Mouse (Mus musculus) brain, embryonic 14.5 days (tissue): ENCODE results near the gene Fjx1. TPM values are rescaled to one million over a fixed set of nuclear protein-coding genes. Genes with fewer than 3 reads are reported as not detected.

Experiments
- DNase-seq: peaks from one replicate; pipeline ENCODE4 v3.0.0-alpha.2; 2011; ENCODE audit warnings: low read depth
- CTCF ChIP-seq: fragments of 200-500 bp; IDR thresholded peaks from 2 replicates; pipeline ENCODE4 v1.5.1; 2012; ENCODE audit warnings: inconsistent platforms, mild to moderate bottlenecking, moderate library complexity, borderline replicate concordance; ENCODE audit not compliant: insufficient read depth, insufficient read length; ENCODE audit errors: extremely low read depth
- POLR2A ChIP-seq: fragments of 200-500 bp; IDR thresholded peaks from 2 replicates; pipeline ENCODE4 v1.6.1; 2012; ENCODE audit warnings: mild to moderate bottlenecking, inconsistent platforms, borderline replicate concordance; ENCODE audit not compliant: poor library complexity, insufficient read depth, insufficient read length, severe bottlenecking; ENCODE audit errors: extremely low read depth
- polyA plus RNA-seq: library from polyadenylated mRNA; depleted of rRNA; stranded (reverse); fragments of >200 nt; gene quantifications from 2 replicates; pipeline ENCODE4 v1.2.3, GENCODE M21; 2012; rRNA removed

Gene Fjx1
- 59.1 and 67.1 TPM in 2 replicates for polyA plus RNA-seq

DNA sequence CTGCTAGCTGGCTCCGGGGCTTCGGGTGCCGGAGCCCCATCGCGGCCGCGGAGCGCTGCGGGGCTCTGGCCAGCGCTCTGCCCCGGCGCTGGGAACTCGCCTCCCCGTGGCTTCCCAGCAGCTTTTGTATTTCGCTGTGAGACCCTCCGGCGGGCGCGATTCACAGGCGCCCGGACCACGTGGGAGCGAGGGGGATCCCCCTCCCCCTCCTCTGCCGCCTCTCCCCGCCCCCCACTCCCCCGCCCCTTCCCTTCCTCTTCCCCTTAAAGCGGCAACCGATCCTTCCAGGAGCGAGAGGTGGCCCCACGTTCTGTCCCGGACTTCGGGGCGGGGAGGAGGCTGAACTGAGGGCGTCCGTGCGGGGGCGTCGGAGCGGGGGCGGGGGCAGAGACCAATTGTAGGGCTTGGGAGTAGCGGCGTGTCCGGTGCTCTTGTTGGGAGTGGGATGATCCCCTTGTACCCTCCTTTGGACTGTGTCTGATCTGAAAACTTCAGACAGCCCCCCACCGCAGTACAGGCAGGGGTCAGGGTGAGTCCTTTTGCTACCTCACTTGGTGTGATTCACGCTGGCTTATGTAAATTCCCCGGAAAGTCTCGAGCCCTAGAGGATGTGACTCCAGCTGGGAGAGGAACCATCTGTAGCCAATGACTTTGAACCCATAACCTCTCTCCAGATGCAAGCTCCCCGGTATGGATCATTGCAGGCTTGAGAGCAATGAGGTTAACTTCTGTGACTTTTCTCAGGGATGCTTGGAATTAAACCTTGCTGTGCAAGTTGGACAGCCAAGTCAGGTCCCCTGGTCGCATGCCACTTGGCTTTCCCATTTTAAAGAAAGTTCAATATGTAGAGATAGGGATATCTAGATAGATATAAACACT is at the start of gene Fjx1:
Gene Fjx1 (minus strand): TSS at position 829 of the 879 bp plus-strand sequence.
- no peak for TF ChIP-seq CTCF
- TF ChIP-seq POLR2A: peak; percentile 90

DNA sequence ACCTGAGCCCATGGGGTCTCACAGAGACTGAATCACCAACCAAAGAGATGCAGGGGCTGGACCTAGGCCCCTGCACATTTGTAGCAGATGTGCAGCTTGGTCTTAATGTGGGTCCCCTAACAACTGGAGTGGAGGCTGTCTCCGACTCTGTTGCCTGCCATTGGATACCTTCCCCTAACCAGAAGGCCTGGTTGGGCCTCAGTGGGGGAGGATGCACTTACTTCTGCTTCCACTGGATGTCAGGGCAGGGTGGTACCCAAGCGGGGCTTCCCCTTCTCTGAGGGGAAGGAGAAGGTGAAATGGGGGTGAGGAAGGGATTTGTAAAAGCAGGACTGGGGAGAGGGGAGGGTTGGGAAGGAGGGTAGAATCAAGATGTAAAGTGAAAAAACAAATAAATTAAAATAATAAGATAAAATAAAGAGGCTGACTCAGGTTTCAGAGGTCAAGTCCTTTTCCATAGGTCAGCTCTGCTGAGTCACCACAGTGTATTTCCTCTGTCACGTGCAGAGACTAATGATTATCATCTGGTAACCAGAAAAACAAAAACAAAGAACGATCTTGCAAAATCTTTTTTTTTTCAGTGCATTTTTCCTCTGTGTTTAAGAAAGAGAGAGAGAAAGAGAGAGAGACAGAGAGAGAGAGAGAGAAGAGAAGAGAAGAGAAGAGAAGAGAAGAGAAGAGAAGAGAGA is 47.8 kb upstream of the Fjx1 start:
- TF ChIP-seq CTCF: no peak
- TF ChIP-seq POLR2A: no peak
- DNase-seq: no peak

More for the DNA sequence above, at the start of gene Fjx1:
- DNase-seq: peak; percentile 94

DNA sequence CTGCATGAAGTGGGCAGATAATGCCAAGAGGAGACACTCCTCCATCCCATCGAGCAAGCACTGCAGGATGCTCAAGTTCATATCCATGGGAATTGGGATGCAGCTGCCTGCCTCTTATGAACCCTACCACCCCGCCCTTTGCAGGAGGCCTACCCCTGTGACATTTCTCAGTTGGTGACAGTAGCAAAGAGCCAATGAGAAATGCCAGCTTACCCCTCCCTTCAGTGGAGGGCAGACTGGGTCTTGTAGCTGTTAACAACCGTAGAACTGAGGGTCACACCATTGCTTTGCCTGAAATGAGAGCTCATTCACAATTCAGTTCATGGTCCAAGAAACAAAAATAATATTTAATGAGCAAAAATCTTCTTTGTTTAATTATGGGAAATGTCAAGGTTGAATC is 28.4 kb upstream of the Fjx1 start:
- TF ChIP-seq CTCF: no peak
- TF ChIP-seq POLR2A: no peak

DNA sequence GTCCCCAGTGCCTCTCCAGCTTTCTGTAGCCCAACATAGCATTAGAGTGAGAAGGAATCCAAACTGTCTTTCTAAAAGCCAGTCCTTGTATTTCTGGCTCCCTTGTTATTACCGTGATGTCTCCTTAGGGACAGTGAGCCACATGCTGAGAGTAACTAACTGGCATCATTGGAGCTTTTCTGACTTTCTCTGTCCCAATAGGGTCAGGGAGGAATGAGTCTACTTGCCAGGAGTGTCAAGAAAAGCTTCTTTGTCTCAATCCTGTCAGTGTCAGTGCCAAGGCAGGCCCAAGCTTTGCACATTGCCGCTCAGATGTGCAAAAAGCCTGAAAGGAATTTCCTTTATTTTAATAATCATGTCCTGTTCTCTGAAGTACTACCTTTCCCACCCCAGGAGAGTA is 23.8 kb upstream of the Fjx1 start:
- no peak for DNase-seq
- TF ChIP-seq CTCF (no peak), POLR2A (no peak)

More for the DNA sequence above, 28.4 kb upstream of the Fjx1 start:
- DNase-seq: peak; percentile 26

DNA sequence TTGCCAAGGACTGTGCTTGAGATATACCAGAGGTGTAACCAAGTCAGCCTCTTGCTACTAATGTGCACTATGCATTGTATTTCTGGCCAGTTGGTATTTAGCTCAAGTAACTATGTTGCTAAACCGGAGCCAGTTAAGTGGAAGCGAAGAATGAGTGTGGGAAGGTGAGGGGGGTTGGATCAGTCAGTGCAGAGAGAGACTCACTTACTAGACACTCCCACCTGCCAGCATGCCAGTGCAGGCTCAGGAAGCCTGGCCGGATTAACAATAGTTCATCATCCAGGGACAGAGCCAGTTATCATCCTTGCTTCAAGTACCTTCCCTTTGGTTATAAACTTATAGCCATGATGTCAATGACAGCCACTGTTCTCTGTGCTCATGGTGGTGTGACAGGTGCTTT is 16.3 kb upstream of the Fjx1 start:
- DNase-seq: no peak
- no peak for TF ChIP-seq CTCF
- no peak for TF ChIP-seq POLR2A

DNA sequence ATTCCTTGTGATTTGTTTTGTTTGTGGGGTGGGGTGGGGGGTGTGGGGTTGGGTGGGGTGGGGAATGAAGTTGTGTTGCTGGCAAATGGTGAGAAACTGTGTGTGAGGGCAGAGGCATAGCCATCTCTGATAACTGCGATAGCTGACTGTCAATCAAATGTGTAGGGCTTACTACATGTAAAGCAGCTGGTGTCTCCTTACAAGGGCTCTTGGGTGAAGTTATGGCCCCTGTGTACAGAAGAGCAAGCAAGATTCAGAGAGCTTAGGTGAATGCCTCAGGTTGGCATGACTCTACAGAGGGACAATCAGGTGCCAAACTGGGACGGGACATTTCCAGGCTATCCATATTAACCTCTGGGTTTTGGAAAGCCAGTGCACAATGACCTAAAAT is 12.0 kb upstream of the Fjx1 start:
- no peak for TF ChIP-seq CTCF
- TF ChIP-seq POLR2A: no peak
- no peak for DNase-seq

DNA sequence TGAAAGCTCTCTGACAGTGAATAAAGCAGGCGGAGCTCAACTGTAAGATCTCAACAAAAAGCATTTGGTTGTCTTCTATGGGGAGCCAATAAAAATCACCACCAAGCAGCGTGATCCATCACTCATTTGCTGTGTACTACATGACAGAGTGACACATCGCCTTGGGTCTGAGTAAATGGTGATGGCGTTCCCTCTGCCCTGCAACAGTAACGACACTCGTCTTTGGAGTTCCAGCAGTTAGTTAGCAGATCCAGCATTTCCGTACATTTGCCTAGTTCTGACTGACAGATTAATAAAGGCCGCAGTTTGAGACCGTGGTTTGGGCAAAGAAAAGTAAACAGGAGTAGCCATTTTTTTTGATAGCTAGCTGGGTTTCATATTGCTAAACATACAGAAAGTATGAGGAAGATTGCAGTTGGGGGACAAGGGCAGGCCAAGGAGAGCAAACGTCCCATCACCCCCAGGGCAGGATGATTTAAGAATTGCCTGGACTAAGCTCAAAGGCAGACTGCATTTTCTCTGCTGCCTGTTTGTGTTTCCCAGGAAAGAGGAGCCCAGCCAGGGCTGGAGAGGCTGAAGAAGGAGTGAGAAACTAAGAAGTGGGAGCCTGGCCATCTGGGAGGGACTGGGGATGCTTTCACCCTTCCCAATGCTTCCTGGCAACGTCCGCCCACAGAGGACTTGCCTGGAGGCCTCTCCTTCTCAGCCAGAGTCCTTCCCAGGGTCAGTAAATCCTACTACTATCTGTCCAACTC is 11.5 kb upstream of the Fjx1 start:
- peak; percentile 79 for DNase-seq
- TF ChIP-seq POLR2A: no peak
- no peak for TF ChIP-seq CTCF

DNA sequence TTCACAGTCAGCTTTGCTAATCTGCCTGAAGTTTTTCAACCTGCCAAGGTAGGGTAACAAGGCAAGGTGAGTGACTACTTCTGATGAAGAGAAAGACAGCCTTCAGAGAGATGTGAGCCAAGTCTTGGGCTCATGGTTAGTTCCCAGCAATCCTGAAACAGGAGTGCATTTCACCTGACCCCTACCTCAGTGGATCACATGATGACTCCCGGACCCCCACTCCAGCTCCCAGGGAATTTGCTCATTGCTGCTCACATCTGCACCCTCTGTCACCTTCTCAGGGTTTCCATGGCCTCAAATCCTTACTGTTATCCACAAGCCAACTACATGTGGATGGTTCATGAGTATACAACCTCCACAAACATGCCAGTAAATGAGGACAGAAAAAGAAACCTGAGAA is 9.2 kb upstream of the Fjx1 start:
- DNase-seq: no peak
- no peak for TF ChIP-seq CTCF
- TF ChIP-seq POLR2A: no peak

DNA sequence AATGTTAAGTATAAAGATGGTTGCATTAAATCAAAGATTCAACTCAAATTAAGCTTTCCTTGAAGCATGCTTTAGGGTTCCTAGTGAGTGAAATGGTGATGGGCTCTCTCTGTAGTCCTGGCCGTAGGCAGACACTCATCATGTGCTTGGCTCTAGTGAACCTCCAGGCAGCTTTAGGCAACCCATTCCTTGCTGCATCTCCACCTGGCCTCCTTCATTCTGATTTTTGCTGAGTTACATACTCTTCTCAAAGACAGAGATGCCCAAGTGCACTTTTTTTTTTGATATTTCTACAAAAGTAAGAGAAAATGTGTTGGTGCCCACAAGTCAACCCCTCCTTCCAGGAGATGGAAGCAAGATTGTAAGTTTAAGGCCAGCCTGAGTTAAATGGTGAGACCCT is 2.8 kb upstream of the Fjx1 start:
- DNase-seq: no peak
- TF ChIP-seq POLR2A: no peak
- TF ChIP-seq CTCF: no peak

DNA sequence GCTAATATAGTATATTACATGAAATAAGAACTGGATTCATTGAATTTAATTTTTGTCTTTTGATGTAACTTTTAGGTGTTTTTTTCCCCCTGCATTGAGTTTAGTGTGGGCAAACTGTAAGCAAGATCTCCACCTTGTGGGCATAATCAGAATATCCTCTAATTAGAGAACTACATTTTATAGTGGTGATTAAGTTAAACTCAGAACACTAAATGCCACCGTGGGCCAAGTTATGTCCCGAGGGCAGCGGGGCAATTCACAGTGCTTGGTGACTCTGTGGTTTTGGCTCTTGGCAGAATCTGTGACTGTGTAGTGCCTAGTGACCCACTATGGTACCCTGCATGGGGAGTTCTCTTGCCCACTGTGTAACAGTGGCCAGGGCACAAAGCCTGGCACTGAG is 1.1 kb upstream of the Fjx1 start:
- peak; percentile 75 for DNase-seq
- TF ChIP-seq CTCF: 0 out of 2 replicates have a peak, but pooled peaks have one; percentile 8
- no peak for TF ChIP-seq POLR2A

DNA sequence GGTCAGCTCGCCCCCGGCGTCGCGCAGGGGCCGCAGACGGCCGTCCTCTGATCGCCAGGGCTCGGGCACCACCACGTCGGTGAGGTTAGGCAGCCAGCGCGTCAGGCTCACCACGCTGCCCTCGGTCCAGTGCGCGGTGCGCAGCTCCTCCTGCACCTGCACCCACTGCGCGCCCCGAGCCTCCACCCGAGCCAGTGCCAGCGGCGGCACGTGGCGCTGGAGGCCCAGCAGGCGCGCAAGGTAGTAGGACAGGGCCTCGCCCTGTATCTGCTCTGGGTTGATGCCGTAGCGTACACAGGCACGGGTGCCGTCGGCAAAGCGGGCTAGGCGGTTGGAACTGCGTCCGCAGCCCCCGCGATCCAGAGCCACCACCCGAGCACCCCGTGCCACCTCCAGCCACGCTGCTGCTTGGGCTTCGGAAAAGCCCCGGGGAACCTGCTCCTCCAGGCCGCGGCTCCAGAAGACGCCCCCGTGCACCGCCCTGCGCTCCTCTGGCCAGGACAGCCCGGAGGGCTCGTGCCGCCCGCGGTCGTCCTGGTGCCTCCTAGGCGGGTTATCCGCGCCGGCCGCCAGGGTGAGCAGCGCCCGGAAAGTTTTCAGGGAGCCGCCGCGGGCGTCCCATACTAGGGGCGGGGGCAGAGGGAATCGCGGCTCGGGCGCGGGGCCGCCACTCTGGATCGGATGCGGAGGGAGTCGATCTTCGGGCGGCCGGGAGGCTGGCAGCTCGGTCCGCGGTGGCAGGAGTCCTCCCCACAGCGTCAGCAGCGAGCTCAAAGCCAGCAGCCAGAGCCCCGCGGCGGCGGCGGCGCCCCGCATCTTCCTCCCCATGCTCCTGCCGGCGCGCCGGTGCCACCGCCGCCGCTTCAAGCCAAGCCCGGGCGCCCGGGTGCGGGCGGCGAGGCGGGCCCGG is 1.3 kb downstream of the Fjx1 start:
- peak; percentile 72 for DNase-seq
- TF ChIP-seq CTCF (no peak), POLR2A (no peak)

DNA sequence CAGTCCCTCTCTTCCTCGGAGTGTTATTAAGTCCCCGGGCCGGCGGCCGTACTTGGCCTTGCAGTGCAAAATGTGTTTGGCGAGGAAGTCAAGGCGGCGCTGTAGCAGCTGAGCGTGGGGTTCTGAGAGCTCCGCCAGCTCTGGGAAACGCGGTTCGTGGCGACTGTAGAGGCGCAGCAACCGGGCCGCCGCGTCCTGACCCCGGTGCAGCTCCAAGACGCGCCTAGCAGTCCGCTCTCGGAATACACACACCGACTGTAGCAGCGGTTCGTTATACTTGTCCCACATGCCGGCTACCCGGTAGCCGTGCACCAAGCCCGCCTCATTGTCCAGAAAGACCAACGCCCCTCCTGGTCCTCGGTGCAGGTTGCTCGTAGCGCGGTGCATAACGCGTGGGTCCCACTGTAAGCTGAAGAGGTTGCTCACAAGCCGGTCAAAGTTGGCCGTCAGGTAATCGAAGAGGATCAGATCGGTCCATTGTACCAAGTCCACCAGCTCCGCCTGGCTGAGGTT is 2.0 kb downstream of the Fjx1 start:
- DNase-seq: peak; percentile 87
- TF ChIP-seq CTCF (no peak), POLR2A (peak; percentile 34; the same call in 1 of the 2 replicates)
